Mouse (Mus musculus) brain, embryonic 14.5 days (tissue): ENCODE data around the gene Mansc1. TPM values are rescaled to one million over a fixed set of nuclear protein-coding genes. Genes with fewer than 3 reads are reported as not detected.
A peak's percentile ranks its signal among the peaks of the same experiment; 100 is the strongest.

Source experiments
- DNase-seq: peaks from one replicate; pipeline ENCODE4 v3.0.0-alpha.2; 2011; ENCODE audit warnings: low read depth
- CTCF ChIP-seq: fragments of 200-500 bp; IDR thresholded peaks from 2 replicates; pipeline ENCODE4 v1.5.1; 2012; ENCODE audit warnings: inconsistent platforms, mild to moderate bottlenecking, moderate library complexity, borderline replicate concordance; ENCODE audit not compliant: insufficient read depth, insufficient read length; ENCODE audit errors: extremely low read depth
- POLR2A ChIP-seq: fragments of 200-500 bp; IDR thresholded peaks from 2 replicates; pipeline ENCODE4 v1.6.1; 2012; ENCODE audit warnings: mild to moderate bottlenecking, inconsistent platforms, borderline replicate concordance; ENCODE audit not compliant: poor library complexity, insufficient read depth, insufficient read length, severe bottlenecking; ENCODE audit errors: extremely low read depth
- polyA plus RNA-seq: library from polyadenylated mRNA; depleted of rRNA; stranded (reverse); fragments of >200 nt; gene quantifications from 2 replicates; pipeline ENCODE4 v1.2.3, GENCODE M21; 2012

Mansc1 gene
- polyA plus RNA-seq, 1 experiment, result 1.6 TPM

- no peak for DNase-seq
Measured at GRCm38 (mm10) chr6:134636476-134636875, 4.2 kb upstream of the Mansc1 start.

GRCm38 (mm10) chr6:134633553-134633952 is 1.3 kb upstream of the Mansc1 start:
- no peak for TF ChIP-seq CTCF
- no peak for TF ChIP-seq POLR2A
- DNase-seq, result no peak

More at GRCm38 (mm10) chr6:134636476-134636875, 4.2 kb upstream of the Mansc1 start:
- TF ChIP-seq CTCF, result no peak
- TF ChIP-seq POLR2A, result no peak

- no peak for DNase-seq
- TF ChIP-seq CTCF, result no peak
- no peak for TF ChIP-seq POLR2A
Measured at GRCm38 (mm10) chr6:134632756-134633155, 468 bp upstream of the Mansc1 start.

- TF ChIP-seq POLR2A (no peak), CTCF (no peak)
- no peak for DNase-seq
Measured at GRCm38 (mm10) chr6:134630447-134630846, 1.8 kb downstream of the Mansc1 start.

GRCm38 (mm10) chr6:134626564-134626963 is 5.7 kb downstream of the Mansc1 start:
- no peak for DNase-seq
- TF ChIP-seq POLR2A, result no peak
- no peak for TF ChIP-seq CTCF

- DNase-seq, result no peak
- TF ChIP-seq POLR2A (no peak), CTCF (no peak)
Measured at GRCm38 (mm10) chr6:134625431-134625830, 6.9 kb downstream of the Mansc1 start.

- TF ChIP-seq POLR2A (no peak), CTCF (no peak)
Measured at GRCm38 (mm10) chr6:134621552-134621949, 10.7 kb downstream of the Mansc1 start.

GRCm38 (mm10) chr6:134620846-134621551 is 11.3 kb downstream of the Mansc1 start:
- DNase-seq, result no peak
- peak; percentile 44; the same call in 1 of the 2 replicates for TF ChIP-seq CTCF
- no peak for TF ChIP-seq POLR2A

More at GRCm38 (mm10) chr6:134621552-134621949, 10.7 kb downstream of the Mansc1 start:
- DNase-seq, result no peak

- TF ChIP-seq POLR2A, result no peak
- no peak for TF ChIP-seq CTCF
- no peak for DNase-seq
Measured at GRCm38 (mm10) chr6:134620129-134620528, 12.2 kb downstream of the Mansc1 start.

- DNase-seq, result no peak
- no peak for TF ChIP-seq POLR2A
- peak; percentile 1; the same call in 1 of the 2 replicates for TF ChIP-seq CTCF
Measured at GRCm38 (mm10) chr6:134617589-134617988, 14.7 kb downstream of the Mansc1 start.

- peak; percentile 90 for DNase-seq
- no peak for TF ChIP-seq POLR2A
- peak; percentile 94 for TF ChIP-seq CTCF
Measured at GRCm38 (mm10) chr6:134614723-134615648, 17.3 kb downstream of the Mansc1 start.
